Mouse (Mus musculus): ENCODE results near the gene Tas2r124.

DNA sequence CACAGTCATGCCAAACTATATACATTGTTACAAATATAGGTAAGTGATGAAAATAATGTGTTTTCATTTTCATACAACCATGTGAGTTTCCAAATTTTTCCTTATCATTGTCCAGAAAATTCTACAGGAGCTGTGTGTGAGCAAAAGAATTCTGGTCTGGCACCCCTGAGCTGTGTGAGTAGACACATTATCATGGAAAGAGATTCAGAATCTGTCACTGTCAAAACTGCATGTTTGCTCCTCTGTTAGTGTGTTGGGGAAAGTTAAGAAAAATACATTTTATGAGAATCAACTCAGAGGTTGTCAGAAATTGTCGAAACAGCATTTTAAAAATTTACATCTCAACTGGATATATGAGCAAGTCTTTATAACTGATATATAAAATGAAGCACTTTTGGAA lies 48.0 kb downstream of the Tas2r124 start, which contains the start of gene Tas2r117:
- no peak for TF ChIP-seq CTCF (IDR thresholded peaks at IDR 0.05; ENCODE audit: low read depth)
- no peak for TF ChIP-seq EP300 (IDR thresholded peaks at IDR 0.05; ENCODE audit: low read depth)
